21 mouse cellular contexts compared by ENCODE assay signal in genomic region chr7:37743350-37743749, GRCm38 (mm10). TPM values are rescaled to one million over a fixed set of nuclear protein-coding genes. Genes with fewer than 3 reads are reported as not detected.
"Had no signal": no experiment of that assay in that cellular context is flagged by ENCODE, and none has a peak within 500 bp of the region (broad histone marks: within the 10 kb centered on the region; RNA-seq: fewer than 3 reads in every experiment).

No protein-coding gene starts in this region.

- H3K27me3 ChIP-seq: liver, embryonic 15.5 days; lung, embryonic 15.5 days; megakaryocyte, embryonic 14.5 days; midbrain, embryonic 13.5 days; neural tube, embryonic 13.5 days had no signal

- H3K4me1 ChIP-seq: liver, embryonic 12.5 days; liver, embryonic 15.5 days; megakaryocyte, embryonic 14.5 days had no signal

- H3K9ac ChIP-seq: limb, embryonic 13.5 days; liver, embryonic 12.5 days; liver, embryonic 15.5 days; lung, embryonic 15.5 days; midbrain, embryonic 13.5 days; neural tube, embryonic 13.5 days had no signal

- H3K4me2 ChIP-seq: limb, embryonic 13.5 days; liver, embryonic 12.5 days; liver, embryonic 15.5 days; lung, embryonic 15.5 days; midbrain, embryonic 13.5 days; neural tube, embryonic 13.5 days had no signal

- DNase-seq: kidney, postnatal 25 days; liver; lung, adult 18-20 months; lung, postnatal 10 days; lung, postnatal 36 days; thymus, adult 18-20 months; thymus, postnatal 36 days had no signal

- H3K27ac ChIP-seq: kidney, postnatal 0 days; limb, embryonic 10.5 days; limb, embryonic 13.5 days; liver, embryonic 12.5 days; liver, embryonic 15.5 days; lung, embryonic 15.5 days; midbrain, embryonic 10.5 days; midbrain, embryonic 13.5 days; neural tube, embryonic 13.5 days had no signal

- H3K9me3 ChIP-seq: limb, embryonic 10.5 days; limb, embryonic 13.5 days; liver, embryonic 12.5 days; liver, embryonic 15.5 days; lung, embryonic 15.5 days; megakaryocyte, embryonic 14.5 days; midbrain, embryonic 10.5 days; midbrain, embryonic 13.5 days; neural tube, embryonic 13.5 days had no signal

- ATAC-seq: liver, embryonic 12.5 days; midbrain, embryonic 13.5 days; midbrain, embryonic 16.5 days had no signal

- H3K36me3 ChIP-seq: limb, embryonic 10.5 days; limb, embryonic 13.5 days; liver, embryonic 12.5 days; liver, embryonic 15.5 days; lung, embryonic 15.5 days; midbrain, embryonic 13.5 days; neural tube, embryonic 13.5 days had no signal

- H3K4me3 ChIP-seq: limb, embryonic 10.5 days; limb, embryonic 13.5 days; liver, embryonic 12.5 days; liver, embryonic 15.5 days; lung, embryonic 15.5 days; megakaryocyte, embryonic 14.5 days; midbrain, embryonic 10.5 days; midbrain, embryonic 13.5 days; myocyte; neural tube, embryonic 13.5 days had no signal

RNA-seq across cellular contexts. Expression of gene Zfp536, which starts 30.1 kb away (rescaled TPM):
- total RNA-seq: monocyte, adult 5-6 weeks; neutrophil, adult 5-6 weeks had no signal
- polyA plus RNA-seq: myocyte had no signal
